ENCODE assay signal across 11 mouse cellular contexts in genomic region chr3:98348705-98349104, GRCm38 (mm10). TPM values are rescaled to one million over a fixed set of nuclear protein-coding genes. Genes with fewer than 3 reads are reported as not detected.
DNase-seq lines count a peak whose midpoint lies in the region; ATAC-seq and TF ChIP-seq lines count a peak whose summit lies in the region.
"Had no signal": no experiment of that assay in that cellular context is flagged by ENCODE, and none has a peak within 500 bp of the region (broad histone marks: within the 10 kb centered on the region; RNA-seq: fewer than 3 reads in every experiment).

No protein-coding gene starts in this region.

- WGBS in heart, embryonic 12.5 days = 23% methylated on average over 6 of the region's 8 CpGs
- 15% methylated on average over 7 of the region's 8 CpGs for WGBS in heart, embryonic 10.5 days
- WGBS in forebrain, embryonic 16.5 days = 11% methylated on average over 8 of the region's 8 CpGs
- 17% methylated on average over 8 of the region's 8 CpGs for WGBS in midbrain, embryonic 13.5 days

- no peak overlapping the region for H3K9ac ChIP-seq in heart, embryonic 12.5 days
- H3K9ac ChIP-seq in ES-Bruce4 (ENCODE audit: low read depth, poor library complexity, severe bottlenecking) = peak overlapping the region; percentile 11; the same call in 1 of the 2 replicates
- no peak overlapping the region for H3K9ac ChIP-seq in forebrain, embryonic 16.5 days (replicated peaks; ENCODE audit: low read depth, low read length)
- no peak overlapping the region for H3K9ac ChIP-seq in midbrain, embryonic 13.5 days (replicated peaks)
- H3K9ac ChIP-seq: limb, embryonic 15.5 days had no signal

- no peak overlapping the region for H3K27ac ChIP-seq in heart, embryonic 12.5 days (ENCODE audit: poor library complexity, severe bottlenecking)
- no peak overlapping the region for H3K27ac ChIP-seq in heart, embryonic 10.5 days
- H3K27ac ChIP-seq in ES-Bruce4 (ENCODE audit: insufficient read depth, low read length) = peak overlapping the region; percentile 94
- H3K27ac ChIP-seq in forebrain, embryonic 16.5 days (ENCODE audit: low read length) = no peak overlapping the region
- no peak overlapping the region for H3K27ac ChIP-seq in midbrain, embryonic 13.5 days
- H3K27ac ChIP-seq: limb, embryonic 15.5 days had no signal

- no peaks in the 10 kb centered on the region for H3K36me3 ChIP-seq in heart, embryonic 12.5 days
- no peaks in the 10 kb centered on the region for H3K36me3 ChIP-seq in heart, embryonic 10.5 days
- H3K36me3 ChIP-seq in ES-Bruce4 (ENCODE audit: control insufficient read depth, insufficient read depth, low read length, poor library complexity, severe bottlenecking) = no peaks in the 10 kb centered on the region
- no peaks in the 10 kb centered on the region for H3K36me3 ChIP-seq in forebrain, embryonic 16.5 days (ENCODE audit: control insufficient read depth, insufficient read depth)
- H3K36me3 ChIP-seq in midbrain, embryonic 13.5 days = no peaks in the 10 kb centered on the region
- H3K36me3 ChIP-seq: limb, embryonic 15.5 days had no signal

- peak; percentile 37 for TF ChIP-seq POLR2A in ES-Bruce4 (IDR thresholded peaks at IDR 0.05; ENCODE audit: insufficient read depth, low read length)

- no peak overlapping the region for H3K4me3 ChIP-seq in heart, embryonic 12.5 days
- H3K4me3 ChIP-seq in heart, embryonic 10.5 days = no peak overlapping the region
- H3K4me3 ChIP-seq in ES-Bruce4 (ENCODE audit: low read depth, low read length) = peak overlapping the region; percentile 51
- H3K4me3 ChIP-seq in forebrain, embryonic 16.5 days (replicated peaks; ENCODE audit: low read length) = no peak overlapping the region
- H3K4me3 ChIP-seq in midbrain, embryonic 13.5 days (replicated peaks) = no peak overlapping the region
- H3K4me3 ChIP-seq: limb, embryonic 15.5 days had no signal

- intact Hi-C loops in left cerebral cortex, postnatal 36 days (cut with DNase I) = no loop called here

- no peak for TF ChIP-seq CTCF in ES-Bruce4 (IDR thresholded peaks at IDR 0.05; ENCODE audit: low read depth, low read length)

- TF ChIP-seq EP300 in ES-Bruce4 (IDR thresholded peaks at IDR 0.05; ENCODE audit: insufficient read depth, low read depth, low read length) = no peak

- H3K9me3 ChIP-seq in heart, embryonic 12.5 days (replicated peaks) = no peaks in the 10 kb centered on the region
- no peaks in the 10 kb centered on the region for H3K9me3 ChIP-seq in heart, embryonic 10.5 days
- H3K9me3 ChIP-seq in ES-Bruce4 (replicated peaks; ENCODE audit: control insufficient read depth, insufficient read depth, low read length, poor library complexity, severe bottlenecking) = no peaks in the 10 kb centered on the region
- no peaks in the 10 kb centered on the region for H3K9me3 ChIP-seq in forebrain, embryonic 16.5 days (ENCODE audit: control insufficient read depth, low read length)
- no peaks in the 10 kb centered on the region; the same call in 1 of the 2 replicates for H3K9me3 ChIP-seq in midbrain, embryonic 13.5 days
- H3K9me3 ChIP-seq: limb, embryonic 15.5 days had no signal

- peak; percentile 29; the same call in 1 of the 2 replicates for ATAC-seq in heart, embryonic 12.5 days (ENCODE audit: insufficient number of reproducible peaks, low FRiP score)
- peak; percentile 52; the same call in 1 of the 2 replicates for ATAC-seq in forebrain, embryonic 16.5 days
- peak; percentile 65 for ATAC-seq in midbrain, embryonic 13.5 days

- H3K4me2 ChIP-seq in heart, embryonic 12.5 days = no peak overlapping the region
- no peak overlapping the region for H3K4me2 ChIP-seq in forebrain, embryonic 16.5 days (ENCODE audit: low read length)
- H3K4me2 ChIP-seq in midbrain, embryonic 13.5 days (replicated peaks) = no peak overlapping the region
- H3K4me2 ChIP-seq: limb, embryonic 15.5 days had no signal

- no peaks in the 10 kb centered on the region for H3K4me1 ChIP-seq in heart, embryonic 12.5 days (replicated peaks)
- H3K4me1 ChIP-seq in heart, embryonic 10.5 days = no peaks in the 10 kb centered on the region
- peaks cover 6% of the 10 kb centered on the region for H3K4me1 ChIP-seq in ES-Bruce4 (ENCODE audit: control insufficient read depth, insufficient read depth, low read length)
- H3K4me1 ChIP-seq in forebrain, embryonic 16.5 days (replicated peaks; ENCODE audit: control insufficient read depth, insufficient read depth, low read length) = no peaks in the 10 kb centered on the region; the same call in 1 of the 2 replicates
- 0 out of 2 replicates have a peak, but pooled peaks cover 8% of the 10 kb centered on the region for H3K4me1 ChIP-seq in midbrain, embryonic 13.5 days (replicated peaks)
- H3K4me1 ChIP-seq: limb, embryonic 15.5 days had no signal

- H3K27me3 ChIP-seq in heart, embryonic 12.5 days (replicated peaks) = no peaks in the 10 kb centered on the region
- H3K27me3 ChIP-seq in heart, embryonic 10.5 days (ENCODE audit: insufficient read depth, poor library complexity, severe bottlenecking) = no peaks in the 10 kb centered on the region
- no peaks in the 10 kb centered on the region for H3K27me3 ChIP-seq in ES-Bruce4 (ENCODE audit: control insufficient read depth, insufficient read depth, low read length, poor library complexity, severe bottlenecking)
- H3K27me3 ChIP-seq in forebrain, embryonic 16.5 days (replicated peaks; ENCODE audit: control insufficient read depth, insufficient read depth, low read length) = no peaks in the 10 kb centered on the region
- H3K27me3 ChIP-seq in midbrain, embryonic 13.5 days = no peaks in the 10 kb centered on the region
- H3K27me3 ChIP-seq: limb, embryonic 15.5 days had no signal

- no peak for DNase-seq in heart, embryonic 10.5 days (ENCODE audit: low spot score)
- DNase-seq in cerebellum, adult 9-11 months = no peak
- no peak for DNase-seq in urinary bladder, postnatal 14 days (ENCODE audit: low spot score)
- no peak for DNase-seq in left cerebral cortex, postnatal 36 days (ENCODE audit: low spot score in 2 of 2)
- DNase-seq: cerebellum, postnatal 14 days; heart, postnatal 10 days had no signal

RNA-seq across cellular contexts. Expression of gene Phgdh, which starts 8.9 kb away (rescaled TPM):
- polyA plus RNA-seq in heart, embryonic 12.5 days (2016; fragmentation: Nextera tagmentation; extraction: Ambion mirVana) = 89.5 and 93.7 TPM in 2 replicates
- 157 and 310 TPM in 2 replicates for polyA plus RNA-seq in heart, embryonic 10.5 days (2016; fragmentation: Nextera tagmentation; extraction: Ambion mirVana)
- 118 and 125 TPM in 2 replicates for polyA plus RNA-seq in ES-Bruce4 (2011; ENCODE audit: insufficient read depth, insufficient read length, low read depth, missing spikeins)
- 168 and 190 TPM in 2 replicates for polyA plus RNA-seq in forebrain, embryonic 16.5 days (2015; fragmentation: Nextera tagmentation; extraction: Ambion mirVana)
- polyA plus RNA-seq in midbrain, embryonic 13.5 days (2015; fragmentation: Nextera tagmentation; extraction: Ambion mirVana) = 170 and 190 TPM in 2 replicates
- 10 to 100 TPM; 51.1 to 62.0 TPM for total RNA-seq in left cerebral cortex, postnatal 36 days (2021)

RNA-seq across cellular contexts. Expression of gene Zfp697, which starts 33.6 kb away (rescaled TPM):
- 8.0 and 8.3 TPM in 2 replicates for polyA plus RNA-seq in heart, embryonic 12.5 days (2016; fragmentation: Nextera tagmentation; extraction: Ambion mirVana)
- polyA plus RNA-seq in heart, embryonic 10.5 days (2016; fragmentation: Nextera tagmentation; extraction: Ambion mirVana) = 7.3 and 10.0 TPM in 2 replicates
- polyA plus RNA-seq in ES-Bruce4 (2011; ENCODE audit: insufficient read depth, insufficient read length, low read depth, missing spikeins) = 7.3 and 8.2 TPM in 2 replicates
- 14.7 and 18.1 TPM in 2 replicates for polyA plus RNA-seq in forebrain, embryonic 16.5 days (2015; fragmentation: Nextera tagmentation; extraction: Ambion mirVana)
- 15.4 and 15.7 TPM in 2 replicates for polyA plus RNA-seq in midbrain, embryonic 13.5 days (2015; fragmentation: Nextera tagmentation; extraction: Ambion mirVana)
- total RNA-seq in left cerebral cortex, postnatal 36 days (2021) = 10 to 100 TPM; 32.1 to 38.1 TPM
